Mouse (Mus musculus): ENCODE data around the gene Rhcg.
A peak's percentile ranks its signal among the peaks of the same experiment; 100 is the strongest.

The Rhcg gene

GRCm38 (mm10) chr7:79600122-79600521 lies 17.3 kb downstream of the Rhcg start:
- DNase-seq = no peak

DNA sequence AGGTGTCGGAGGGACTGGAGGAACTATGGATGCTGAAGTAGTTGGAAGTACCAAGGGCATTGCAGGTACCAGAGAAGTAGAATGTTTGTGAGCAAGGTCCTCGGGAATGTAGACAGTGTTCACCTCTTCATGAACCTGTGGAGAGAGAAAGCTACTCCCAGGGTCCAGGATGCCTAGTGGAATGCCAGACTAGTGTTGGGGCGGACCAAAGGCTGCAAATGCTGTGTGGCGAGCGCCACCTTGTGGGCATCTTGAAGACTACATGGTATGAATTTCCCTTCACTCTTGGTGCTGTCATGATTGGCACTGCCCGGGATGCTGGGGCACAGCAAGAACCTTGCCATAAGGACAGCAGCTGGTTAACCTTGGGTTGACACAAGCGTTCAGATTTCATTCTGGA lies 22.6 kb downstream of the Rhcg start:
- DNase-seq = peak; percentile 59

DNA sequence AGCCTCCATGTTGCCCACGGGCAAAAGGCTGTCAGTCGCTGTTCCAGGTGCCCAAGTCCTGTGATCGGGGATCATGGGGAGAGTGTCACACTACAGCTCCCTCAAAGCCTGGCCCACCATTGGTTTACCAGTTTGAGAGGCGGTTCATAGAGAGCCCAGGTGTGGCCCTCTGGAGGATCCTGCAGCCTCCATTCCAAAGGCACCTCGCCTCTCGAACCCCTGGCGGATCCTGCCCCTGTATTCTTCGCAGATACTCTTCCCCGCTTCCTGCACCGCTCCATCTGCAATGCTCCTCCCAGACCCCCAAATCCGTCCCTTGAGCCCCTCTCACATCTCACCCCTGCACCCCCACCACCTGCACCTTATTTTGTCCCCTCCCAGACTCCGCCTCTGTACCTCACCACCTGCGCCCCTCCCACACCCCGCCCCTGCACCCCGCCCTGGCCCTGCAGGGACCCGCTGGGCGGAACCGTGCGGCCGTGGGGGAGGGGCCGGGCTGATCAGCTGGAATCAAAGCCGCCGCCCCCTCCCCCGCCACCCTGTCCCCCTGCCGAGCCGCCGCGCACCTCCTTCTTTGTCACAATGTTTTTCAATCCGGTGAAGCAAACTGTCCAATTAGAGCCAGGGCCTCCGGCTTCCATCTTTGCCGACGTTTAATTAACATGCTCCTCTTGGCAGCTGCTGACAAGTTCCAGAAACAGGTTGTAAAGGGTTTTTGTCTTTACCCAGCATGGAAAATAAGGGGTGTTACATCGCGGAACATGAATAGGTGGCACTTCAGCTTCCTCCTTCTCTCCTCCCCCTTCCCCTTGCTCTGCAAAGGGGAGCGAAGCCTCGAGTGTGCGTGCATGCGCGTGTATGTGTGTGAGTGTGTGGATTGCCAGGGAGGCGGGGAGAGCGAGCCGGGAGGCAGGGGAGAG lies 25.4 kb downstream of the Rhcg start:
- DNase-seq = no peak

- DNase-seq = no peak
These were observed 26.8 kb downstream of the Rhcg start for GRCm38 (mm10) chr7:79590560-79591110.

DNA sequence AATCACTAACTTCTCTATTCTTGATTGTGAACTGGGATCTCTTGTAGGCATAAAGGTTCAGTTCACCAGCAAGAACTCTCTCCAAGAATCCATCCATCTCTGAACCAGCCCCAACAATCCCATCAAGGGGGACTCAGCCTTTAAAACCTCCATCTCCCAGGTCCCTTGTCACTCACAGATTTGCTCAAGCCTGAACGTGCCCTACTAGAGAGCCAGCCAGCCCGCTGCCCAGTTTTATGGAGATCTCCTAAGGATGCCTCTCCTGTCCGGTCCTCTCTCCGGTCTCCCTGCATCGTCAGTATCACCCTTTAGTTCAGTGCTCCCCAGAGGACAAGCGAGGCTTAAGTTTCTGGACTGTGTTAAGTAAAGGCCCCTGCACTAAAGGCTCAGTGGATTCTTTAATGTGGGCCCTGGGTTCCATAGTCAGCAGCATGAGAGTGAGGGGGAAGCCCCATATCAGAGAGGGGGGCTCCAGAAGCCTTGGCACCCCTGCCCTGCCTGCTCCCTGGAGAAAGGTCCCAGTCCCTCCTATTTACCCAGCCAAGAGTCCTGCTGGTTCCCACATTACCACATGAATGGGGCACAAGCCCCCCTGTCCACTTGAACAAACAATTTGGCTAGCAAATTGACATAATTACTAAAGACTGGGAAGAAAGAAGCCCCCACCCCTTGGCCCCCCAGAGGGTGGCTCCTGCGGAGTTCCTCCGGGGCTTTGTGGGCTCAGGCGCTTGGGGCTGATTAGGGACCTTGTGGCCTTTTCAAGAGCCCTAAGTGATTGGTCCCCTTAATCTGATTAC lies 27.5 kb downstream of the Rhcg start:
- DNase-seq = no peak

DNA sequence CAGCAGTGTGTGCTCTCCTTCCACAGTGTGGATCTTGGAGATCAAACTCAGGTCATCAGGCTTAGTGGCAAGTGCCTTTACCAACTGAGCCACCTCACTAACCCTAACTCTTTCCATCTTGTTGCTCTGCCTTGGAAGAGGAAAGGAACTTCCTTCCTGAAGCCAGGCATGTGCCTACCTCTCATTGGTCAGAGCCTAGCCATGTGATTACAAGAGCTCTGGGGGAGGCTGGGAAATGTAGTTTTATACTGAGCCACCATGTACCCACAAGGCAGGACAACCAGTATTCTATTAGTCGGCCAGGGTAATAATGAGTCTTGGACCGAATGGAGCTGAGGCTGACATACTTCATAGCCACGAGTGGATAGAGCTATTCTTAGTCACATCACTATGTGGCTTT lies 29.2 kb downstream of the Rhcg start:
- no peak for DNase-seq

DNA sequence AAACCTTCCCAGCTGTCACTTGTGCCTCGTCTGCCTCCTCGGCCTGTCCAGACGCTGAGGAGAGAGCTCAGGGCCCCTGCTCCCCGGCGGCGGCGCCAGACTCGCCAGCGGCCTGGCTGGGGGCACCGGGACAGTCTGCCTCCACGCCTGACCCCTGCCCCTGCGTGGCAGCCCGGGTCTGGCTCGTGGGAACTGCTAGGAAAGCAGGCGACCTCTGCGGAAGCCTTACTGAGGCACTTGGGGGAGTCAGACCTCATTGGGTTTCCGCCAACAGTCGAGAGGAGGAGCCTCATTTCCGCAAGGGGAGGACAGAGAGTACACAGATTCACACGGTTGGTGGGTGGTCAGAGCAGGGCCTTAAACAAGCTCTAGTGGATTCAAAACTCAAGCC lies 38.6 kb downstream of the Rhcg start:
- no peak for DNase-seq

DNA sequence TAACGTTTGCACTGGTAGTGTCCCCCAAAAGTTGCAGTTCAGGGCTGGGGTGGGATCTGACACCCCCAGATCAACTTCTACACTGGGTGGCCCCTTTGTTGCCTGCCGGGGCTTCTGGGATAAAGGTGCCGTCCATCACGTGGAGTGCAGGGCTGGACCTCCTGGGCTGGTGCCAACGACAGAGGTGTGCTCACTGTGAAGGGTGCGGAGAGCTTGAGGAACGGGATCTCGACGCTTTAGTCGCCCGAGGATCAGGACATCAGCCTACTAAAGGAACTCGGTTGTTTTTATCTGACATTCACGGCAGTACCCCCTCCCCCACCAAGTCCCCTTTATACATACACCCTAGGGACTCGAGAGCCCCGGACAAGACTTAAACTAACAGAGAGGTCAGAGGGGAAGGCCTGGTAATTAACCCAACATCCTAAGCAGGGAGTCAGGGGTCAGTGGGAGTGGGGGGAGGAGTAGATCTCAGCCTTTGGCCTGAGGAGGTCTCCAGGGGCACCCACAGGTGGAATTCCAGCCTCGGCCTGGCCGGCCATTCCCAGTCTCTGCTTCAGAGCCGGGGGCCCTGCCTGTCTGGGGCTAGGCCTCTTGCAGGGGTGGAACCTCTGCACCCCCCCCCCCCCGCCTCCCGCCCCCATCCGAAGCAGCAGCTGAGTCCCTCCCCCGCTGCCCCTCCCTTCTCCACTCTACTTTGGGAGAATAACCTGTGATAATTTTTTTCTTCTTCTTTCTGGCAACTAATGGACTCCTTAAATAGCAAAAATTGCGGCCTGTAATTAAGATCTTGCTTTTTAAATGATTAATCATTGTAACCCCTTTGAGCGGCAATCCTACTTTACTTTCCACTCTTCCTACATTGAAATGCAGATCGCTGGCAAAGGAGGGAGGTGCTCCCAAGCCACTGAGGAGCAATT lies 39.3 kb downstream of the Rhcg start:
- DNase-seq = no peak

- no peak for DNase-seq
These were observed 40.2 kb downstream of the Rhcg start for GRCm38 (mm10) chr7:79577096-79577874.

GRCm38 (mm10) chr7:79576659-79577058 lies 40.8 kb downstream of the Rhcg start:
- peak; percentile 53 for DNase-seq

DNA sequence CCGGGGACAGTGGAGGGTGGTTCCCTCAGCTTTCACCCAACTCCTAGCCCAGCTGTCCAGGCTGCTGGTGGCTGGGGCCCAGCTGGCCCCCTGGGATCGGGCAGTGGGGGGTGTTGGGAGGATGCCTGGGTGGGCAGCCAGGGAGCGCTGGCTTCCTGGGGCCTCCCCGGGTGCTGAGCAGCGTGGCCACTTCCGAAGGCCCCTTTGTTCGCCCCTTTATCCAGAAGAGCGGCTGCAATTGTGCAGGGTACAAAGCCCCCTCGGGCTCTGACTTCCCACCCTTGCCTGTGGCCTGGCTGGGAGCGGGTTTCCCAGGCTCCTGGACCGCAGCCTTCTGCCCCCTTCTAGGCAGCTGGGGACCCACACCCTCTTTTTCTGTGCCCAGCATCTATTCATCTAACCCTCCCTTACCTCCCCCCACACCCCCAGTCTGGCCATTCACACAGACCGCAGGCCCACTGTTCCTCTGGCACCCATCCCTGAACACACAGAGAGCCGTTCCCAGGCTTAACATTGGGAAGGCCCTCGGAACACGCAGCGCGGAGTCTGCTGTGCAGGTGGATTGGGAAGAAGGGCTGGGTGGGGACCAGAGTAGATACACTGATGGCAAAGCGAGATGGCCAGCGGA lies 45.2 kb downstream of the Rhcg start:
- no peak for DNase-seq

GRCm38 (mm10) chr7:79568937-79569535 lies 48.4 kb downstream of the Rhcg start:
- DNase-seq = no peak

DNA sequence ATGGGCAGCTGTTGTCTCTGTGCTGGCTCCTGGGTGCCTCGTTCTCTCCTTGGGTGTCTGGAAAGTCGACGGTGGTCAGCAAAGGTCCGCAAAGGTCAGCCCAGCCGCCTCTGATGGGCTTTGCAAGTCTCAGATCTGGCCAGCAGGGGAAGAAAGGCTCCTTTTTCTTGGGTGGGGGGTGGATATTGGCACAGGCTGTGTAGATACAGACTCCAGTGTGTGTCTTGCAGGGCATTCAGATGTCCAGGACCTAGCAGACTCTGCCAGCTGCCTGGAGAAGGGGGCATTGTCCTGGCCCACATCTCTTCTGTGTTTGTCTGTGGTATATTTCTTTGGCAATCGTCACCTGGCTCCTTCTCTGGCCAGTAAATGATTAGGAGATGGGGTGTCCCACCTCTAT lies 49.2 kb downstream of the Rhcg start:
- no peak for DNase-seq

DNA sequence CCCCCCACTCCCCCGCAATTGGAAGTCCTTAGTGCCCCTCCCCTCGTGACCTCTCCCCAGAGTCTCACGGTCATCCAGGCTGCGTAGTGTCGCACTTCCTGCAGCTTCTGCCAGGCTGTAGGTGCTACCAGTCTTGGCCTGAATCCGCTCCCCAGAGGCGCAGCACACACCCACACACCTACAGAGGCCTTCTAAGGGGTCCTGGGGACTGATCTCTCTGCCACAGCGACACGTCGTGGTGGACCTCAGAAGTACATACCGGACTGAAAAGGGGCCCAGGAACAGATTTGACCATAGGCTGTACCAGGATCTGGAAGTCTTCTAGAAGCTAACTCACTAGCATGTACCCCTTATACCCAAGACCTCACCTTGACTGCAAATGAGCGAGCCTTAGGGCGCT lies 53.8 kb downstream of the Rhcg start:
- no peak for DNase-seq

DNA sequence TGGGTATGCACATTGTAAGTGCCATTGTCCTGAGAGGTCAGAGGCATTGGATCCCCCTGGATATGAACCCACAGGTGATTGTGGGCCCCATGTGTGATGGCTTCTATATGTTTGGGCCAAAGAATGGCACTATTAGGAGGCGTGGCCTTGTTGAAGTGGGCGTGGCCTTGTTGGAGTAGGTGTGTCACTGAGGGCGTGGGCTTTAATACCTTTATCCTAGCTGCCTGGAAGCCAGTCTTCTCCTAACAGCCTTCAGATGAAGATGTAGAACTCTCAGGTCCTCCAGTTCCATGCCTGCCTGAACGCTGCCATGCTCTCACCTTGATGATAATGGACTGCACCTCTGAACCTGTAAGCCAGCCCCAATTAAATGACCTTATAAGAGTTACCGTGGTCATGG lies 55.1 kb downstream of the Rhcg start:
- DNase-seq = no peak

GRCm38 (mm10) chr7:79558698-79559097 lies 58.8 kb downstream of the Rhcg start:
- DNase-seq = no peak

DNA sequence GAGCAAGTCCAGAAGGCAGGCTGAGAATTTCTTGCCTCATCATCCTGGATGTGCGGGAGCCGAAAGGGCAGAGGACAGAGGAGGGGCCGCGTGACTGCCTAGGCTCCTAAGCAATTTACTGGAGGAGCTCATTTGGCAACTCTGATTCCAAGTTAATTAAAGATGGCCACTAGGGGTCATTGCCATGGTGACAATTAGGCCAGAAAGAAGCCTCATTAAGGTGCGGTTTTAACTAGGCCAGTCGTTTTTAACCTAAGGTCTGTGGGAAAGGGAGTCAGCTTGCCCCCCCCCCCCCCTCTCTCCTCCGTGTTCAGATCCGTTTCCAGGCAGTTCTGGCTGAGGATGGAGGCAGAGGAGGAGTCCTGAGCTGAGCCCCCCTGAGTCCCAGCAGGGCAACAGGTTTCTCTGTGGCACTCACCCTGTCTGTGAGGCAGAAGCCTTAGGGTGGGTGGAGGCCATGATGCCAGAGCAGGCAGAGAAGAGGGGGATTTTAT lies 59.7 kb downstream of the Rhcg start:
- no peak for DNase-seq

DNA sequence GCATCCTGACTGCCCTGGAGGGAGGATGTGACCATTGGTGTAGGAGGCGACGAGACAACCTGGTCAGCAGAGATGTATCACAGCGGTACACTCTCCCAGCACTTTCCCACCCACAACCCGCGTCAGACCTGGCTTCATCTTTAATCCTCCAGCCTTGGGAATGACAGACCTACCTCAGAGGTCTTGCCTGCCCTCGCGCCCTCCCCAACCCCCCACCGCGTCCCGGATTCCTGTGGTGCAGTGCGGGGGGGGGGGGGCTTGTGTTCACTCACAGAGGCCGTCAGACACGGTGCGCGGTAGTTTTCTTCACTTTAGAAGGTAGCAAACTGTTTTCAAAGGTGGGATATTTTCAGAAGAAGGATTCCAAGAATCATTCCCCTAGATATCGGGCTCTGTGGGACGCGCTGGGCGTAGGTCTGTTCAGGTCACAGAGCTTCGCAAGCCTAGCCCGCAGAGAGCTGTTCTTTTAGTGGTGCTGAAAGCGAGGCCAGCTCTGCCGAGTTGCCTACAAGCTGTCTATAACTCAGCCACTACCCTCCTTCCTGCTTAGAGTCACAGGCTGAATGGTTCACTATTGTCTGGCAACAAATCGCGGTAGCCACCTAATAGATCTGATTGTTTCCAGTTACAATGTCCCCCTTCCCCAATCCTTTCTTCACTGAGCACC lies 62.0 kb downstream of the Rhcg start:
- DNase-seq = no peak

- DNase-seq = no peak
These were observed 64.8 kb downstream of the Rhcg start for GRCm38 (mm10) chr7:79552702-79553101.

GRCm38 (mm10) chr7:79548893-79549555 lies 68.4 kb downstream of the Rhcg start:
- DNase-seq = no peak
